Mouse (Mus musculus) liver, embryonic 13.5 days (tissue): ENCODE data around the gene Gm8677. TPM values are rescaled to one million over a fixed set of nuclear protein-coding genes. Genes with fewer than 3 reads are reported as not detected.
"Not testable (repeated sequence)": the region's sequence is repeated elsewhere in the genome, so short reads cannot be mapped to it uniquely, and the experiment has no call there.

ENCODE experiments used
- ATAC-seq: fragments of 200-750 bp; cut with Nextera tagmentation; 2 replicates; pipeline ENCODE4 v1.8.0; 2017; ENCODE audit warnings: low read depth, mild to moderate bottlenecking, moderate number of reproducible peaks, moderate library complexity
- DNase-seq: peaks from one replicate; pipeline ENCODE4 v3.0.0; 2022
- H3K27ac ChIP-seq: fragments of 300-500 bp; sonication (generic); 2 replicates; pipeline ENCODE4 v1.5.1; 2015; ENCODE audit warnings: moderate library complexity, mild to moderate bottlenecking, inconsistent platforms
- H3K27me3 ChIP-seq: fragments of 300-500 bp; sonication (generic); 2 replicates; pipeline ENCODE4 v1.6.1; 2015; ENCODE audit warnings: mild to moderate bottlenecking, inconsistent platforms
- H3K36me3 ChIP-seq: fragments of 300-500 bp; sonication (generic); 2 replicates; pipeline ENCODE4 v1.6.1; 2015; ENCODE audit warnings: mild to moderate bottlenecking, inconsistent platforms
- H3K4me1 ChIP-seq: fragments of 300-500 bp; sonication (generic); replicated peaks from 2 replicates; pipeline ENCODE4 v1.6.1; 2015; ENCODE audit warnings: inconsistent platforms
- H3K4me2 ChIP-seq: fragments of 300-500 bp; sonication (generic); 2 replicates; pipeline ENCODE4 v1.6.1; 2015; ENCODE audit warnings: inconsistent platforms, mild to moderate bottlenecking, moderate library complexity
- H3K4me3 ChIP-seq: fragments of 300-500 bp; sonication (generic); replicated peaks from 2 replicates; pipeline ENCODE4 v1.5.1; 2015; ENCODE audit warnings: mild to moderate bottlenecking, inconsistent platforms
- H3K9ac ChIP-seq: fragments of 300-500 bp; sonication (generic); 2 replicates; pipeline ENCODE4 v1.6.1; 2015; ENCODE audit warnings: mild to moderate bottlenecking, inconsistent platforms
- H3K9me3 ChIP-seq: fragments of 300-500 bp; sonication (generic); replicated peaks from 2 replicates; pipeline ENCODE4 v1.6.1; 2016; ENCODE audit warnings: inconsistent platforms
- WGBS: fragments of 180-500 bp; shearing (Covaris S2); methylation state at CpG from one replicate; pipeline ENCODE4 v1.1.7; 2015; ENCODE audit not compliant: insufficient replicate concordance; 5-methylcytosine and 5-hydroxymethylcytosine counted together
- polyA plus RNA-seq: library from polyadenylated mRNA; unstranded; fragments of >200 nt; fragmentation: Nextera tagmentation; extraction: Ambion mirVana; gene quantifications from 2 replicates; pipeline ENCODE4 v1.2.1, GENCODE M21; 2015

Gene Gm8677
- not detected in 2 replicates for polyA plus RNA-seq

DNA sequence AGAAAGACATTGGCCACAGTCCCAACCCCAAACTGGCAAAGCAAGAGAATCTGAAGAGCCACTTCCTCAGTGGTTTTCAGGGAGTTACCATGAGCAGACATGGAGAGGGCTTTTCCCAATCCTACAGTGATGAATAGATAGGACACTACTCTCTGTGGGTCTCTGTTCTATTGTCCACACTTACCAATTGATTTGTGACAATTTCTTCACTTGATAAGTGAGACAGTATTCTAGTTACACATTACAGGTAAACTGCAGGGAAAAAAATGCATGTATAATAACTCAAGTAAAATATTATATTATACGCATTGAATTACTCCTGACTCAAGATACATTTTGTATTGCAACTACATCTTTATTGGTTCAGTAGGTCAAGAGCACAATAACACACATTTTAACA is at the start of gene Gm8677:
Gm8677 (minus strand) TSS at position 101 of the 400 bp plus-strand sequence.
- not testable (repeated sequence) for H3K9ac ChIP-seq, H3K27ac ChIP-seq, ATAC-seq, DNase-seq, H3K4me2 ChIP-seq, H3K4me1 ChIP-seq, H3K27me3 ChIP-seq, H3K9me3 ChIP-seq, H3K36me3 ChIP-seq, H3K4me3 ChIP-seq
- no CpG with 5 or more reads among the region's 1 CpGs for WGBS

DNA sequence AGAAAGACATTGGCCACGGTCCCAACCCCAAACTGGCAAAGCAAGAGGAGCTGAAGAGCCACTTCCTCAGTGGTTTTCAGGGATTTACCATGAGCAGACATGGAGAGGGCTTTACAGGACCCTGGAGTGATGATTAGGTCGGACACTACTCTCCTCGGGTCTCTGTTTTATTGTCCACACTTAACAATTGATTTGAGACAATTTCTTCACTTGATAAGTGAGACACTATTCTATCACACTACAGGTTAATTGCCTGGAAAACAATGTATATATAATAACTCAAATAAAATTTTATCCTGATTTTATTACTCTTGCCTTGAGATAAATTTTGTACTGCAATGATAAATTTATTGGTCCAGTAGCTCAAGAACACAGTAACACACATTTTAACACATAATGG is 30.6 kb upstream of the Gm8677 start, which contains the start of gene Gm4201:
Gm4201 (minus strand) TSS at position 101 of the 400 bp plus-strand sequence.
- ATAC-seq, H3K9ac ChIP-seq, H3K27ac ChIP-seq, H3K4me1 ChIP-seq, H3K4me3 ChIP-seq, H3K9me3 ChIP-seq, H3K4me2 ChIP-seq, H3K36me3 ChIP-seq, DNase-seq, H3K27me3 ChIP-seq: not testable (repeated sequence)
- no CpG with 5 or more reads among the region's 3 CpGs for WGBS

DNA sequence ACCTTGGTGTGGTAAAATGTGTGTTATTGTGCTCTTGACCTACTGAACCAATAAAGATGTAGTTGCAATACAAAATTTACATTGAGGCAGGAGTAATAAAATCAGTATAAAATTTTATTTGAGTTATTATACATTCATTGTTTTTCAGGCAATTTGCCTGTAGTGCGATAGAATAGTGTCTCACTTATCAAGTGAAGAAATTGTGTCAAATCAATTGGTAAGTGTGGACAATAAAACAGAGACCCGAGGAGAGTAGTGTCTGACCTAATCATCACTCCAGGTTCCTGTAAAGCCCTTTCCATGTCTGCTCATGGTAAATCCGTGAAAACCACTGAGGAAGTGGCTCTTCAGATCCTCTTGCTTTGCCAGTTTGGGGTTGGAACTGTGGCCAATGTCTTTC is 12.0 kb downstream of the Gm8677 start, which contains the start of gene Vmn1r152:
Vmn1r152 (plus strand) TSS at position 301 of the 400 bp plus-strand sequence.
- no CpG with 5 or more reads among the region's 3 CpGs for WGBS
- H3K9me3 ChIP-seq, ATAC-seq, H3K9ac ChIP-seq, H3K4me2 ChIP-seq, H3K36me3 ChIP-seq, H3K4me1 ChIP-seq, H3K27me3 ChIP-seq, H3K27ac ChIP-seq, DNase-seq, H3K4me3 ChIP-seq: not testable (repeated sequence)

DNA sequence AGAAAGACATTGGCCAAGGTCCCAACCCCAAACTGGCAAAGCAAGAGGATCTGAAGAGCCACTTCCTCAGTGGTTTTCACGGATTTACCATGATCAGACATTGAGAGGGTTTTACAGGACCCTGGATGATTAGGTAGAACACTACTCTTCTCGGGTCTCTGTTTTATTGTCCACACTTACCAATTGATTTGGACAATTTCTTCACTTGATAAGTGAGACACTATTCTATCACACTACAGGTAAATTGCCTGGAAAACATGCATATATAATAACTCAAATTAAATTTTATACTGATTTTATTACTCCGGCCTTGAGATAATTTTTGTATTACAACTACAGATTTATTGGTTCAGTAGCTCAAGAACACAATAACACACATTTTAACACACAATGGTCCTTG is 35.1 kb downstream of the Gm8677 start, which contains the start of gene Vmn1r151:
Vmn1r151 (minus strand) TSS at position 101 of the 400 bp plus-strand sequence.
- WGBS: 32% methylated on average over 2 of the region's 3 CpGs
- not testable (repeated sequence) for DNase-seq, H3K27me3 ChIP-seq, H3K4me1 ChIP-seq, H3K9ac ChIP-seq, H3K36me3 ChIP-seq, H3K27ac ChIP-seq, ATAC-seq, H3K4me2 ChIP-seq, H3K9me3 ChIP-seq, H3K4me3 ChIP-seq

Other genes starting within 250 kb of the Gm8677 start
- not detected in 2 replicates for gene Gm4187, start 205.2 kb downstream of the Gm8677 start, polyA plus RNA-seq
- gene Gm8660, start 163.8 kb downstream of the Gm8677 start, polyA plus RNA-seq: not detected in 2 replicates
- not detected in 2 replicates for gene Vmn1r148, start 121.3 kb downstream of the Gm8677 start, polyA plus RNA-seq
- gene Vmn1r149, start 96.7 kb downstream of the Gm8677 start, polyA plus RNA-seq: not detected in 2 replicates
- gene Gm10665, start 70.8 kb downstream of the Gm8677 start, polyA plus RNA-seq: not detected in 2 replicates
- gene Vmn1r151, start 35.2 kb downstream of the Gm8677 start, polyA plus RNA-seq: not detected in 2 replicates
- gene Vmn1r152, start 11.9 kb downstream of the Gm8677 start, polyA plus RNA-seq: not detected in 2 replicates
- not detected in 2 replicates for gene Gm4201, start 30.5 kb upstream of the Gm8677 start, polyA plus RNA-seq
- not detected in 2 replicates for gene Gm4565, start 53.2 kb upstream of the Gm8677 start, polyA plus RNA-seq
- gene Vmn1r155, start 123.1 kb upstream of the Gm8677 start, polyA plus RNA-seq: not detected in 2 replicates
- not detected in 2 replicates for gene Gm8693, start 157.4 kb upstream of the Gm8677 start, polyA plus RNA-seq
- gene Gm4567, start 184.8 kb upstream of the Gm8677 start, polyA plus RNA-seq: not detected in 2 replicates
- not detected in 2 replicates for gene Vmn1r157, start 226.8 kb upstream of the Gm8677 start, polyA plus RNA-seq